ENCODE assay signal across 8 mouse cellular contexts in the genomic region with DNA sequence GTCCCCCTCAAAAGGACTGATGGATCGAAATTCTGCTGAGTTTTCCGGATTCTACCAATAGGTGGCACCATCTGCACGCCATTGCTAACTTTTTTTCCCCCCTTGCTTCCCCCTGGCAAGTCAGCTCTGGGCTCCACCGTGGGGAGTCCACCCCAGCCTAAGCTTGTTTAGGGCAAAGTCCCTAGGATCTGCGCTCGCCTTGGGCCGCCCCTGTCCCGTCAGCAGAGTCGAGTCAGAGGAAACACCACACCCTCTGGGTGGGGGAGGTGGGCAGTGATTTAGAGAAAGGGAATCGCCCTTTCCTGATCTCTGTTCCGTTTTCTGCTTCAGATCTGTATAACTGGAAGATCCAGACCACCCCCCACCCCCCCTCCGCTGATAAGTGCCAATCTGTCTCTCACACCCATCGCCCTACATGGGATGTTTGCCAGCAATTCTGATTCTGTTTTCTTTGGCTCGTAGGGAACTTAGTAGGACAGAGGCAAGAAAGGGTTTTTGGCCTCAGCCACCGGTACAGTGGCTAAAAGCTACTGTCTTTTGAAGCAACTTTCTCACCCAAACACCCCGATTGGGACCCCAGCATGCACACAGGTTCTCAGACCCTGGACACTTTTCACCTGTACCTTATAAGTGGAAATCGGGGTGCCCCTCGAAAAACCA. TPM values are rescaled to one million over a fixed set of nuclear protein-coding genes. Genes with fewer than 3 reads are reported as not detected.
DNase-seq lines count a peak whose midpoint lies in the region; ATAC-seq and TF ChIP-seq lines count a peak whose summit lies in the region.

No protein-coding gene starts in this region.

- H3K27me3 ChIP-seq in hindbrain, postnatal 0 days (ENCODE audit: insufficient read depth, low read length), result peaks cover 6% of the 10 kb centered on the region; the same call in 1 of the 2 replicates
- no peaks in the 10 kb centered on the region for H3K27me3 ChIP-seq in stomach, postnatal 0 days (ENCODE audit: control insufficient read depth, insufficient read depth, low read length)

- DNase-seq in left cerebral cortex, postnatal 10 days (ENCODE audit: extremely low spot score in 1 of 2, low spot score in 2 of 2), result peak; percentile 56 to 75
- DNase-seq in left cerebral cortex, postnatal 25 days (ENCODE audit: low spot score in 2 of 2), result no peak
- peak; percentile 77 to 78 for DNase-seq in cerebellum, postnatal 10 days
- peak; percentile 70 for DNase-seq in gastrocnemius, postnatal 14 days
- peak; percentile 79 for DNase-seq in hindbrain, postnatal 0 days (ENCODE audit: low spot score)
- peak; percentile 10 for DNase-seq in liver
- peak; percentile 61 for DNase-seq in stomach, postnatal 0 days (ENCODE audit: low spot score)

- ATAC-seq in hindbrain, postnatal 0 days, result peak; percentile 71
- ATAC-seq in monocyte, adult 5-6 weeks (replicated peaks; ENCODE audit: insufficient number of reproducible peaks, low FRiP score, low TSS enrichment, poor library complexity, severe bottlenecking), result peak; percentile 68
- ATAC-seq in stomach, postnatal 0 days (ENCODE audit: low FRiP score, low TSS enrichment), result peak; percentile 75

- no peak for TF ChIP-seq EP300 in stomach, postnatal 0 days (optimal IDR thresholded peaks at IDR 0.05)

- no peak overlapping the region for H3K27ac ChIP-seq in hindbrain, postnatal 0 days
- H3K27ac ChIP-seq in stomach, postnatal 0 days (replicated peaks), result no peak overlapping the region

- TF ChIP-seq CTCF in hindbrain, postnatal 0 days (IDR thresholded peaks at IDR 0.05; ENCODE audit: low read depth), result peak; percentile 89
- peak; percentile 87 for TF ChIP-seq CTCF in stomach, postnatal 0 days (IDR thresholded peaks at IDR 0.05; ENCODE audit: low read depth)

- H3K9ac ChIP-seq in hindbrain, postnatal 0 days (replicated peaks; ENCODE audit: low read length), result no peak overlapping the region
- H3K9ac ChIP-seq in stomach, postnatal 0 days (ENCODE audit: low read length), result peak overlapping the region; percentile 39

- no peaks in the 10 kb centered on the region for H3K36me3 ChIP-seq in hindbrain, postnatal 0 days (ENCODE audit: insufficient read depth, low read length)
- no peaks in the 10 kb centered on the region for H3K36me3 ChIP-seq in stomach, postnatal 0 days (ENCODE audit: control insufficient read depth, insufficient read depth, low read length)

- intact Hi-C loops in left cerebral cortex, postnatal 10 days (cut with DNase I), result loop anchor here (5.0 kb wide), 2 partner anchors 744 to 1194 kb away; no protein-coding TSS in a partner anchor
- intact Hi-C loops in left cerebral cortex, postnatal 25 days (cut with DNase I), result loop anchor here (2.0 kb wide), 2 partner anchors 717 to 747 kb away; no protein-coding TSS in a partner anchor
- intact Hi-C loops in gastrocnemius, postnatal 14 days (cut with DNase I; ENCODE audit: low total_unique reads), result loop anchor here (2.0 to 10.0 kb wide), 3 partner anchors 584 to 747 kb away; no protein-coding TSS in a partner anchor

- peak overlapping the region; percentile 20 for H3K4me3 ChIP-seq in hindbrain, postnatal 0 days (ENCODE audit: low read length)
- H3K4me3 ChIP-seq in stomach, postnatal 0 days (ENCODE audit: low read depth, low read length), result peak overlapping the region; percentile 33

- 0 out of 2 replicates have a peak, but pooled peaks cover 4% of the 10 kb centered on the region for H3K4me1 ChIP-seq in hindbrain, postnatal 0 days (ENCODE audit: insufficient read depth, low read length)
- H3K4me1 ChIP-seq in stomach, postnatal 0 days (replicated peaks; ENCODE audit: control insufficient read depth, insufficient read depth), result no peaks in the 10 kb centered on the region; the same call in 1 of the 2 replicates

- no peaks in the 10 kb centered on the region for H3K9me3 ChIP-seq in hindbrain, postnatal 0 days (ENCODE audit: low read length)
- no peaks in the 10 kb centered on the region for H3K9me3 ChIP-seq in stomach, postnatal 0 days (ENCODE audit: control insufficient read depth, low read length)

- peak overlapping the region; percentile 56 for H3K4me2 ChIP-seq in hindbrain, postnatal 0 days (ENCODE audit: low read depth, low read length)
- peak overlapping the region; percentile 63 for H3K4me2 ChIP-seq in stomach, postnatal 0 days (replicated peaks; ENCODE audit: low read depth)

- 10% methylated on average over 18 of the region's 18 CpGs for WGBS in hindbrain, postnatal 0 days
- WGBS in stomach, postnatal 0 days, result 10% methylated on average over 18 of the region's 18 CpGs

RNA-seq across cellular contexts. Expression of gene Foxo1, which starts 10.2 kb away (rescaled TPM):
- 10 to 100 TPM; 13.2 to 16.4 TPM for total RNA-seq in left cerebral cortex, postnatal 10 days (2021)
- 10 to 100 TPM in 1 of 2 experiments, 1 to 10 TPM in 1; 9.0 to 14.9 TPM for total RNA-seq in left cerebral cortex, postnatal 25 days (2021)
- total RNA-seq in gastrocnemius, postnatal 14 days (2021), result 10 to 100 TPM; 10.1 to 32.8 TPM
- 4.8 and 5.2 TPM in 2 replicates for total RNA-seq in hindbrain, postnatal 0 days (2014; rRNA removed)
- polyA plus RNA-seq in hindbrain, postnatal 0 days (2015; fragmentation: Nextera tagmentation; extraction: Ambion mirVana), result 3.1 and 3.2 TPM in 2 replicates
- total RNA-seq in monocyte, adult 5-6 weeks (2017), result 7.4 to 10.3 TPM (median 8.6 TPM) in 3 replicates
- polyA plus RNA-seq in stomach, postnatal 0 days (2015; fragmentation: Nextera tagmentation; extraction: Ambion mirVana), result 3.4 and 4.0 TPM in 2 replicates

Comparison
In these comparisons a context has a peak if more than half of its experiments do, and no peak if none do; other contexts are left out.
1. DNase-seq: peak in left cerebral cortex, postnatal 10 days (2 of 2), cerebellum, postnatal 10 days (2 of 2), gastrocnemius, postnatal 14 days (single experiment), hindbrain, postnatal 0 days (single experiment), liver (single experiment) and stomach, postnatal 0 days (single experiment); none in left cerebral cortex, postnatal 25 days (0 of 2).
2. Peak in every context shown above with its lines, with median percentiles within 50 percentile points of each other: ATAC-seq.